Mouse (Mus musculus) layer of hippocampus, postnatal 10 days (tissue): ENCODE measurements around the gene Ctcfl. TPM values are rescaled to one million over a fixed set of nuclear protein-coding genes. Genes with fewer than 3 reads are reported as not detected.

ENCODE experiments used
- DNase-seq, 2 experiments: peaks; one replicate each; pipeline ENCODE4 v3.0.0; 2021; ENCODE audit warnings: low spot score in 2 of 2
- total RNA-seq, 2 experiments: library from RNA; stranded (reverse); gene quantifications; 2 replicates each; pipeline ENCODE4 v1.2.3; 2021

The Ctcfl gene
- total RNA-seq, 2 experiments from 2014 or later = not detected

- no peak for DNase-seq
Measured at GRCm38 (mm10) chr2:173083712-173084475, 35.4 kb downstream of the Ctcfl start.

GRCm38 (mm10) chr2:173083106-173083505 lies 36.2 kb downstream of the Ctcfl start:
- DNase-seq = no peak

DNA sequence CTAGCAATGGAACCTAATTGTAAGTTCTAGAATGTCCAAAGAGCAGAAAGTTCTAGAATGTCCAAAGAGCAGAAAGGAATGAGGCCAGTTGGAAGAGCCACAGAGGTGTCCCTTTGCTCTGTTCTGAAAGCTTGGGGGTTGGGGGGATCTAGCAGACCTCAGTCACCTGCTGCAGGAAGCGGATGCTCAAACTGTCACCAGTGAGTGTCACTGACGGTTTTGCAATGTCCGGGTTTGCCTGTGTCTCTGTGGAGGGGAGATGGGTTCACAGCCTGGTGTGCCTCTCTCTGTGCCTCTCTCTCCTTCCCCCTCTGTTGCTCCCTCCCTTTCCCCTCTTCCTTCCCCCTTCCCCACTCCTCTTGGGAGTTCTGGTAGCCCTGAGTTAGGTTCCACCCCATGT lies 36.6 kb downstream of the Ctcfl start:
- no peak for DNase-seq

DNA sequence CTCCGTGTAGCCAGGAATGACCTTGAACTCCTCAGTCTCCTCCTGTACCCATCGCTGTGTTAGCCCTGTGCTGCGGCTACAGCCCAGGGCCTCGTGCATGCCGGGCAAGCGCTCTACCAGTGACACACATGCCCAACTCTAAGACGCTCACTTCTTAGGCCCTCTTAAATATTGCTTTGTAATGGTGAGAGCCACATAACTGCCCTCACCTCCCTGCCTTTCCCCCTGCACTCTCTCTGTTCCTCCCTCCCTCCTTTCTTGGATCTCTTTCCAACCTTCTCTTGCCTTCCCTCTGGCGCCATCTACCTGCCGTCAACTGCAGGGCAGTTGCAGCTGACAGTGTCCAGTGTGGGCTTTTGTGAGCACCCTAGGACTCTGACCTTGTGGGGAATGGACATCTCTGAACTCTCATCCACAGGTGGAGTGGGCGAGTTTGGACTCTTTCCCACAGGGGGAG lies 38.5 kb downstream of the Ctcfl start:
- peak; percentile 81 to 82 for DNase-seq

GRCm38 (mm10) chr2:173079766-173080549 lies 39.4 kb downstream of the Ctcfl start:
- no peak for DNase-seq

DNA sequence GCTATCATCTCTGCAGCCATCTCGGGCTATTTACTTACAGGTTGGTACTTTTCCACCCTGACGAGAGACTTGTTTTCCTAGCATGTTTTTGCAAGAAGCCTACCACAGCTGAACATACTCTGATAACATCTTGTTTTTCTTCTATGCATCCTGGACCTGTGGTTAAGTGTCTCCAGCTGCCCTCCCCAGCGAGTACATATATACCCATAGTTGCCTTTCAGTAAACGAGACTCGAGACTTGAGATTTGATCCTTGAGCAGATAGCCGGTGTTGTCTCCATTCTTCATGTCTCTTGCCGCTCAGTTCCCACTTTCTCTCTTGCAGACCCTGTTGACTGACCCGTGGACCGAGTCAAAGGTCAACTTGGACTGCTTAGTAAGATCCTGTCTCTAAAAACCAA lies 42.4 kb downstream of the Ctcfl start:
- DNase-seq = no peak

GRCm38 (mm10) chr2:173073666-173074065 lies 45.7 kb downstream of the Ctcfl start:
- no peak for DNase-seq

GRCm38 (mm10) chr2:173072948-173073347 lies 46.4 kb downstream of the Ctcfl start:
- DNase-seq = no peak

DNA sequence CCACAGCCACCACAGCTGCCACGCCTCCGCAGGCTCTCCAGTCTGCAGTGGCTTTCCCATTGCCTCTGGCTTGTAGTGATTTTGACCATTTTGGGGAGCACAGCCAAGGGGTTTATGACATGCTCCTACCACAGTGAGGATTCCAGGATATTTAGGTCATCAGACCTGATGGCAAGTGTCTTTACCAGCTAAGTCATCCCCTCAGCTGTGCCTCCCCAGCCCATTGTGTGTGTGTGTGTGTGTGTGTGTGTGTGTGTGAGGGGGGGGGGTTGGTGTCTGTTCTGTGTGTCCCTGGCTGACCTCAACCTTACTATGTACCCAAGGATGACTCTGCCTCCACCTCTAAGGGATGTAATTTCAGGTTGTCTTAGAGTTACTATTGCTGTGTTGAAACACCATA lies 54.5 kb downstream of the Ctcfl start:
- no peak for DNase-seq

GRCm38 (mm10) chr2:173063219-173063618 lies 56.1 kb downstream of the Ctcfl start:
- no peak for DNase-seq

DNA sequence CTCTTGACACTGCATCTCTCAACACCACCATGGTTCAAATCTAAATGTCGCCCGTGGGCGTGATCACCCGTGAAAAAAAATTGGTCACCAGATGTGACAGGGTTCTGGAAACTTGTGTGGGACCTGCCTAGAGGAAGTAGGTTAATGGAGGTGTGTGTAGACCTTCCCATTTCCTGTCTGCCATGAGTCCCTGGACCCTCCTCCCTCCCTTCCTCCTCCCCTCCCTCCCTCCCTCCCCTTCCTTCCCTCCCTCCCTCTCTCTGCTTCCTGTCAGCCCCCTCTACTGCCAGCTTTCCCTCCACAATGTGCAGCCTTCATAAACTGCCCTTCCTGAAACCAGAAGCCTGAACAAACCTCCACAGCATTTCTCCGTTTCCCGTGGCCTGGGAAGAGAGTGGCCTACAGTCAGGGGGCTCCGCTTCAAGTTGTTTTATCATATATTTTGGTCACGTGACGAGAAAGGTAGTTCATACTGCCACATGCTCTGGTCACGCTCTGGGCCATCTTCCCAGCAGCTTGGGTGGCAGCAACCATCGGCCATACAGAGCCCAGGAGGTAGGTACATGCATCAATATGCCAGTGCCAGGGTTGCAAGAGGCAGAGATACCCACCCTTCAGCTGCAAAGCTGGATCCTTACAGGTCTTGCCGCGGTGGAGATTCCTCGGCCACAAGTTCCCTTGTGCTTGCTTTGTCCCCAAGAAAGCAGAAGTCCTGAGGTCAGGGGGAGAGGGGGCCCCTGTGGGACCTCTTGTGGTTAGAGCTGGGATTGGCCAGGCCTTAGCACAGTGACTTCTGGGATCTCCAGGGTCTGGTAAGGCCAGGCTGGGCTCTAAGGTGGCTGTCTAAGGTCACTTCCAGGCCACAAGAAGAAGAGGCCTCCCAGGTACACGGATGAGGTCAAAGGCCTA lies 57.6 kb downstream of the Ctcfl start:
- peak; percentile 25 to 30 for DNase-seq

DNA sequence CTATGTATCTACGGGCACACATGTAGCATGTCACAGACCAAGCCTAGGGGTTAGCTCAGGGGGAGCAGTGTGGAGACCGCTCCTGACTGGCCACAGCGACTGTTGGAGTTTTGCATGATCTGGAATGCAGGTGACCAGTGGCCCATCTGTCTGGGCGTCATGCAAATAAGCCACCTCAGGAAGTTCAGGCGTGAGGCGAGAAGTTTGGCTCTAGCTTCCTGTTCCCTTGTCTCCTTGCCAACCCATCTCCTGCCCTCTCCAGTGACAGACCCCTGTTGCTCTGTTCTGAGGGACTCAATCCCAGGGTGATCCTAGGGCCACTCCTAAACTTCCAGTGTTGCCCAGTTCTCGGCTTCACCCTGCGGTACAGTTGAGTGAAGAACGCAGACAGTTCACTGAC lies 58.9 kb downstream of the Ctcfl start:
- no peak for DNase-seq

DNA sequence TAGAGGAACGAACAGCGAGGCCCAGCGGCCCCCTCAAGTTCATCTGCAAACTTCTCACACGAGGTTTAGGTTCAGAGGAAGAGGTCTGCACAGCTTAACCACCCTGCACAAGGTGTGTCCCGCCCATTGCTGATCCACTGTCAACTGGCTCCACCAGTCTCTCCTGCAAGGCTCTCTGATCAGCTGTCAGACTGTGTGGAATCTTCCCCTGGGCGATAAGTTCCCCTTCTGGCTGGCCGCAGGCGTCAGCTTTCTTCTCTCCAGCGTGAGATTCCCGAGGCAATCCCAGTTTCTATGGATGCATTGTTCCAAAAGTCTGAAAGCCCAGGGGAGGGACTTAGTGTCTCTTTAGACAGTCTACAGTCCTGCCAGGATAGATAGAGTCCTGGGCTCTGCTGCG lies 61.1 kb downstream of the Ctcfl start:
- peak in 1 of 2 experiments; percentile 8 for DNase-seq

GRCm38 (mm10) chr2:173057623-173058022 lies 61.7 kb downstream of the Ctcfl start:
- DNase-seq = no peak

DNA sequence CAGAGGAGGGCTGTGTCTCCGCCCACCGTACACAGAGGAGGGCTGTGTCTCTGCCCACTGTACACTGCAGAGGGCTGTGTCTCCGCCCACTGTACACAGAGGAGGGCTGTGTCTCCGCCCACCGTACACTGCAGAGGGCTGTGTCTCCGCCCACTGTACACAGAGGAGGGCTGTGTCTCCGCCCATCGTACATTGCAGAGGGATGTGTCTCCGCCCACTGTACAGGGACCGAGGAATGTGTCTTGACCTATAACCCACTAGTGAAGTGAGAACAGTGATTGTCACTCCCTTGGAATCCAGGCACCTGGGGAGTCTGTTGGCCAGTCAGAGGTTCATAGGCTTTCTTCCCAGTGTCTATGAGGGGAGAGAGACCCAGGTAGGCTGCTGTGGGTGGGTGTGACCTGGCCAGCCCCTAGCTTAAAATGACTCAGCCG lies 62.4 kb downstream of the Ctcfl start:
- no peak for DNase-seq

DNA sequence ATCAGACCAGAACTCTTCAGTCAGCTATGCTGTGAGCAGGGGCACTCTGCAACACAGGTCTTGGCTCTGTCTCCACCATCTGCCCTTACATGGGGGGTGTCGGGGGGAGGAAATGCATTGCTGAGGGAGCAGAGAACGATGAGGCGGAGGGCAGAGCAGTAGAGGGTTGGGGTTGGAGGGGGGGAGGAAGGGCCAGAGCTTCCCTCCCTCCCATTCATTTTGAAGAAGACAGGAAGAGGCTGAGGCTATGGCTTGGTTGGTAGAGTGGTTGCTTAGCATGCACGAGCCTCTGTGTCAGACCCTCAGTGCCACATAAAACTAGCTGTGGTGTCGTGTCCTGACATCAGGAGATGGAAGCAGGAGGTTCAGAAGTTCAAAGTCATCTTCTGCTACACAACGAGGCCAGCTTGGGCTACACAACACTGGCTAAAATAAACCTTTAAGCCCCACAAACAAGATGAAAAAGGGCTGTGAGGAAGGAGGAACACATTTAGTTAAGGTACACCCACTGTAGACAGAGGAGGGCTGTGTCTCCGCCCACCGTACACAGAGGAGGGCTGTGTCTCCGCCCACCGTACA lies 62.9 kb downstream of the Ctcfl start:
- no peak for DNase-seq

GRCm38 (mm10) chr2:173053846-173054245 lies 65.5 kb downstream of the Ctcfl start:
- no peak for DNase-seq

DNA sequence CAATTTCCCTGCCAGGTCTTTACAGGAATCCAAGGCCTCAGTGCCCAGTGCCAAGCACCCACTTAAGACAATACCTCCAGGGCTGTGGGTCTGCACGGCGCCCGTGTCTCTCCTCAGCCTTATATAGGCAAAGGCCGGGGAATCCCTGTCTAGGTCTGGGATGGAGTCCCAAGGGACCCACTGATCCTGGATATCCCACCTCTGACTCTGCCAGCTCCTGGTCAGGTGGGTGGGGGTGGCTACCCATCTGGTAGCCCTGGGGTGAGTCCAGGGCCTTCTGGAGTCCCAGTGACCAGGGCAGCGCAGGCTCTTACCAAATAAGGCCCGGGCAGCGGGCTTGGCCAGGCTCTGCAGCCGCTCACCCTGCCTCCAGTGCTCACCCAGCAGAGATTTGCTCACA lies 66.4 kb downstream of the Ctcfl start:
- no peak for DNase-seq

DNA sequence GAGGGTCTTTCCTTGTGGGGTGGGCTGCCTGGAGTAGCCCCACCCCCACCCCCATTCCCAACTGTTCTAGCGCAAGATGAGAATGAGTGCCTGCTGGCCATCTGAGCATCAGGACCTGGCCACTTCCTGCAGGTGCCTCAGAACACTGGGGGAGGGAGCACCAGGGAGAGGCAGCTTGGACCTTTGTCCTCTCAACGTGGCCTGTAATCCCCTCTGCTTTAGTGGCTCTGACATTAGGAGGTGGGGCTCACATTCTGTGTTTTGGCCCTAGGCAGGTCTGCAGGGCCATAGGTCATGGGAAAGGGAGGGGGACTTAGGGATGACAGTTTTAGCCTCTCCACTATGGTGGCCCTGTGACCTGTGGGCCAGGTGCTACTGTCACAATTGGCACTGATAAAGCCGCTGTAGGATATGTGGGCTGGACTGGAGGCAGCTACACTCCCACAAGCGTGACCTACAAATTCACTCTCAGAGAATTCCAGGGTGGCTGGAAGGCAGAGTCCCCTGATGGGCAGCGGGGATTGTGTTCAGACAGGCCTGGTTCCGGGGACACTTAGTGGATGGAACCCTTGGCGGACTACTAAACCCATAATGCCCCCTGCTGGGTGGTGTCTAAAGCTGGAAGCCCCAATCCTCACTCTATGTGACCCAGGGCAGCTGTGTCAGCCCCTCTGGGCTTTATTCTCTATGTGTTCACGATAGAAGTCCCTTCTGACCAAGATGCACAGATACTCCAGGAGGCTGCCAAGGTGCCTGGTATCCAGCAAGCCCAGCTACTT lies 68.5 kb downstream of the Ctcfl start:
- no peak for DNase-seq

DNA sequence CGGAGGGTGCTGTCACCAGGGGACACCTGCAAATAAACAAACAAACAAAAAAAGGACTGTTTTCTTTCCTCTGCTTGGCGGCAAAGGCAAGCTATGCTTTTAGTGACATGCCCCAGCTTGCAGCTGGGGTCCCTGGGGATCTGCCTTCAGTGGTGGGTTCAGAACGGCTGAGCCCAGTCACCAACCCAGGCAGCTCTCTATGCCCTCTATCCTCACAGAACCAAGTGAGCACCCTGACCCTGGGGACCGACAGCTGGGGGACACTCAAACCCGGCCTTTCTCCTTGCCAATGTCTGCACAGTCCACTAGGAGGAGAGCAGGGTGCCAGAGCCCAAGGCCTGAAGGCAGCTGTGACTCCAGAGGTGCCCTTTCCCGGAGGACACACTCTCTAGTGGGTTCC lies 69.5 kb downstream of the Ctcfl start:
- no peak for DNase-seq
